Mouse (Mus musculus) brown adipose tissue, adult 24 weeks (tissue): ENCODE results near the gene Celf5. TPM values are rescaled to one million over a fixed set of nuclear protein-coding genes. Genes with fewer than 3 reads are reported as not detected.

Experiments used
- H3K27ac ChIP-seq: fragments of 200-500 bp; replicated peaks from 2 replicates; pipeline ENCODE4 v1.5.1; 2012; ENCODE audit warnings: low read depth, mild to moderate bottlenecking, low read length
- H3K4me1 ChIP-seq: fragments of 200-500 bp; 2 replicates; pipeline ENCODE4 v1.6.1; 2012; ENCODE audit warnings: low read length, mixed read lengths; ENCODE audit not compliant: control insufficient read depth, insufficient read depth, insufficient read length
- H3K4me3 ChIP-seq: fragments of 200-500 bp; 2 replicates; pipeline ENCODE4 v1.5.1; 2012; ENCODE audit warnings: low read depth, mild to moderate bottlenecking, low read length, moderate library complexity; ENCODE audit not compliant: insufficient read depth
- polyA plus RNA-seq: library from polyadenylated mRNA; stranded (reverse); fragments of >200 nt; gene quantifications from 2 replicates; pipeline ENCODE4 v1.2.4, GENCODE M21; 2012; ENCODE audit not compliant: missing spikeins, insufficient read depth, insufficient read length

The Celf5 gene
- polyA plus RNA-seq, 1 experiment: 0.63 TPM

DNA sequence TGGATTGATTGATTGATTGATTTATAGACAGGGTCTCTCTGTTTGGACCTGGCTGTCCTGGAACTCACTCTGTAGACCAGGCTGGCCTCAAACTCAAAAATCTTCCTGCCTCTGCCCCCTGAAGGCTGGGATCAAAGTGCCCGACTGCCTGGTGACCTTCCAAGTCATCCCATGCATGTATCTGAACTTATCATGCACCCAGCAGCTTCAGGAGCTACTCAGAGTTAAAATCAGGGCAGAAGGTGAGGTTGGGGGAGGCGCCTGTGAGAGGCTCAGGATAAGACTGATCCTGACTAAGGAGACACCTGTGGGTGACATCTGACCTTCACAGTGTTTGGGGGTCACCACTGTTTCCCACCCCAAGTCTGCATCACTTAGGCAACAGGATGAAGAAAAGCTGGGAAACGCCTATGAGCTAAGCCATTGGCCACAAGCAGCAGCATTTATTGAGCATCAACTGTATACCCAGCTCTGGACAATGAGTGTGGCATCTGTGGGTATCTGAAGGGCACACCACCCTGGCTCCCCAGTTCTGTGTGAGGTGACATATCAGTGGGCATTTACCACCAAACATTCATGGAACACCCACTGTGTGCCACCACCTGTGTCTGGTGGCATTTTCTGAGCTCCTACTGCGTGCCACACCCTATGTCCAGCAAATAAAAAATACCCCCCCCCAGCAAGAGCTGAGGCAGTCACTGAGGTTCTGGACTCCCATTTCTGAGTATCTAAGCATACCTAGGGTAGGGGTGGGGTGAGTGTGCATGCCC is 58.8 kb downstream of the Celf5 start:
- Histone ChIP-seq H3K4me3 (no peak overlapping the region), H3K4me1 (peaks cover 40% of the 10 kb centered on the region), H3K27ac (peak overlapping the region; percentile 8; the same call in 1 of the 2 replicates)

DNA sequence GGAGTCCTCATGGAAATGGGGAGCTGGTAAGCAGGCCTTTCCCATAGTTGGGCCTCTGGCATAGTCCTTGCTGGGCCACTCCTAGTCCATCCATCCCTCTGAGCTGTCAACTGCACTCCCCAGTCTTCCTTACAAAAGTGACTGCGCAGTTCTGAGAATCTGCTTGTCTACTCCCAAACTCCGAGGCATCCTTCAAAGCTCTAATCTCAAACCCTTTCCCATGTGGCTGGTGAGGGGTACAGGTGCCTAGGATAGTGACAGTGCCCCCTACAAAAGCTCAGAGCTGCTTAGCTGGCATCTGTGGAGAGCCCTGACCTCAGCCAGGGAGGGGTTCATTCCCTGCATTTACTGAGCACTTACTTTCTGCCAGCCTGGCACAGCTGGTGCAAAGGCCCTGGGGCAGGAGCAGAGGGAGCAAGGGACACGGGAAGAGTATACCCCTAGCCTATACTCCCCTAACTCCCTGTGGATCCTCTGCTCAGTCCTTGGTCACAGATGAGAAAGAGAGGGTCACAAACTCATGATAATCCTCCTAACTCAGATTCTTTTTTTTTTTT is 59.8 kb downstream of the Celf5 start:
- H3K27ac ChIP-seq: no peak overlapping the region
- H3K4me1 ChIP-seq: peaks cover 46% of the 10 kb centered on the region
- no peak overlapping the region for H3K4me3 ChIP-seq

DNA sequence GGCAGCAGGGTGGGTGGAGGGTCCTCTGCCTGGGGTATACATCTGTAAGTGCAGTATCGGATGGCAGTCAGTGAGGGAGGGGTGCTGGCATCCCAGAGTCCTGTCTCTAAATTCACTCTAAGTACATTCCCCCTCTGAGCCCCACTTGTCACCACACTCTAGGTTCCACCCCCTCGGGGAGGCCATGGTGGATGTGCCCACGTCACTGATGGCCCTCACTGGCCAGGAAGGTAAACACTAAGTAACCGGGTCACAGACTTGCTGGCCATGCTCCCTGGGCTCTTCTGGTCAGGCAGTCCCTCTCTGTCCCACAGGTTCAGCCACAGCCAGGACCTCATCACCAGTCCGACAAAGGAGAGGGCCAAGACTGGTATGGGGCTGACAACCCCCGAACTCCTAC is 60.3 kb downstream of the Celf5 start:
- no peak overlapping the region for H3K4me3 ChIP-seq
- H3K4me1 ChIP-seq: peaks cover 48% of the 10 kb centered on the region
- no peak overlapping the region for H3K27ac ChIP-seq

DNA sequence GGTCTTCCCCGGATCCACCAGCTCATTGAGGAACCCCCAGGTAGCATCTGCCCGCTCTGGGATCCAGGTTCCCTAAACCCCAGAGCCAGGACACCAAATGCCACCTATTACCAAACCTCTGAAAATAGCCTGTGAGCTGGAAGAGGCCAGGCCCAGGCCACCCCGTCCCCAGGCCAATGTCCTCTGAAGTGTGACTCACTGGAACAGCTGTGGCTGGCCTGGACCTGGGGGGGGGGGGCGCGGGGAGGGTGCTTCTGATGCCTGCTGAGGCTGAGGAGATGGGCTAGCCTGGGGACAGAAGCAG is 60.8 kb downstream of the Celf5 start:
- Histone ChIP-seq H3K4me1 (peaks cover 51% of the 10 kb centered on the region), H3K4me3 (no peak overlapping the region), H3K27ac (no peak overlapping the region)

DNA sequence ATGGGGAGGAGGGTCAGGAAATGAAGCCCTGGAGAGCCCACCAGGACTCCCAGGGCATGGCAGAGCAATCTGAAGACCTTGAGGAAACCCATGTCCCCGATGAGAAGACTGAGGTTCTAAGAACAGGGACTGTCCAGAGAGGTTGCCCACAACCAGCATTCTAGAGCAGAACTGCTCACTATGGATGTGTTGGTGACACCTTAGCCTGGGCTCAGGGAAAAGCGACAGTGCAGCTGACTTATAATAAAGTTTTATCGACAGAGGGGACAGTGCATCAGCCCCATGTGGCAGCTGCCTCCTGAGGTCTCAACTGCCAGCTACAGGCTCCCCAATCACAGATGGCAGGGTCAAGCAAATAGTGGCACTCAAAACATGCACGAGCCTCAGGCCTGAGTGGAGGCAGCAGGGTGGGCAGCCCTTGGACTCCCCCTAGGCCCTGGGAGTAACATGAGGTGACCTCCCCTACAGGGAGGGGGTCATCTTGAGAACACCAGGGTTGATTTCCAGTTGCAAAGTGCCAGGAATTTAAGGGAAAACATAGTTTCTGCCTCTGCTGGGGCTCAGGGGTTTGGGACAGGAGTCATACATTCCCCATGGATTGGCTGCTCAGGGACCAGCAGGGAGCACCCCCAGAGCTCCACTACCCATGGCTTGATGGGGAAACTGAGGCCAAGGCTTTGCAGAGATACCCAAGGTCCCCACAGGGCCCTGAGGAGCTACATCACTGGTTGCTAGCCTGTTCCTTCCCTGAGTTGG is 61.3 kb downstream of the Celf5 start:
- Histone ChIP-seq H3K27ac (no peak overlapping the region), H3K4me1 (peaks cover 53% of the 10 kb centered on the region), H3K4me3 (no peak overlapping the region)

DNA sequence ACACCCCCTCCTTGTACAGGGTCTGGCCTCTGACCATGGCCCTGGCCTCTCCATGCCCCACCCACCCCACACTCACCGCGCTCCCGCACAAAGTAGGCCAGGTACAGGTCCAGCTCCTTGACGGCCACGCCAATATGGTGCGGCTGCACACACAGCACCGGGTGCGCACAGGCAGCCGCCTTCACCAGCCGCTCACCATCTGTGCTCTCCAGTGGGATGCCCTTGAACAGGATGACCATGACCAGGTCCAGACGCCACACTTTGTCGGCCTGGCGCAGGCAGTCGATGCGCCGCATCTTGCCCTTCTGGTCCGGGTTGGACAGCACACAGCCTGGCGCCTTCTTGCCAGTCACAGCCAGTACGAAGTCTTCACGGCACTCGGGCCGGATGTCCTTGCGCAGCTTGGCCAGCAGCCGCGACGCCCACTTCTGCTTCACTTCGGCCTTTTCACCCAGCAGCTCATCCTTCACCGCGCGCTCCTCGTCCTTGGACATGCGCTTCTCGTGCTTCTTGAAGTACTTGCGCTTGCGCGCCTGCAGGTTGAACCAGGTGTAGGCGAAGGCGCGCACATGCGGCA is 62.2 kb downstream of the Celf5 start:
- Histone ChIP-seq H3K27ac (no peak overlapping the region), H3K4me3 (no peak overlapping the region), H3K4me1 (peaks cover 61% of the 10 kb centered on the region)

DNA sequence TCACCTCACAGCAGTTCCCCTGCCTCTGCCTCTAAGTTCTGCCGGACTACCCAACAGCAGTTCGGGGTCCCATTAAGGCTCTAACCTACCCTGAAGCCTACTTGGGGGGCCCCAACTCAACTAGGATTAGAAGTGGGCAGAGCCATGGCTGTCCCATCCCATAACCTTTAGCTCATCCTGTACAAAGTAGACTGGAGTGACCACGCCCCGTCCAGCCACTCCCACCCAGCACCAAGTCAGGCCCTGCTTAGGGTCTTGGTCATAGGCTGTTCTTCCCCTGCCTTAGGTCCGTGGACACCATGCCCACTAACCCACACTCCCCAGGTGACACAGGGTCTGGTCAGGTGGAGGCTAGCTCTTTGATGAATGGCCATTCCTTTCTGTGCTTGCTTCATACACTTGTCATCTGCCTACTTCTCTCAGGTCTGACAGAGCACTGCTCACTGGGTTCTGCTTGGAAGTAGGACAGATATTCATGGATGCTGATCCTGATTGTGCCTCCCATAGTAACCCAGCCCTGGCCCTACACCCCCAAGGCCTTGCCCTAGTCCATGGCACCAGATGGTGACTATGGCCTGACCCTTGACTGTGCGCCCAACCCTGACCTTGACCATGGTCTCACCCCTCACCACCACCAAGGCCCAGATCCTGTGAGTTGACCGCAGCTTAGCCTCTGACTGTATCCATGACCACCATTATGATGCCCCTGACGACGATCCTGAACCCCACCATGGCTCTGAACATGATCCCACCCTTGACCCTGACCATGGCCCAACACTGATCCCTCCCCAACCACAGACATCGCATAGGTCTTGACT is 63.2 kb downstream of the Celf5 start:
- peak overlapping the region; percentile 67 for H3K27ac ChIP-seq
- H3K4me3 ChIP-seq: no peak overlapping the region
- peaks cover 61% of the 10 kb centered on the region for H3K4me1 ChIP-seq

DNA sequence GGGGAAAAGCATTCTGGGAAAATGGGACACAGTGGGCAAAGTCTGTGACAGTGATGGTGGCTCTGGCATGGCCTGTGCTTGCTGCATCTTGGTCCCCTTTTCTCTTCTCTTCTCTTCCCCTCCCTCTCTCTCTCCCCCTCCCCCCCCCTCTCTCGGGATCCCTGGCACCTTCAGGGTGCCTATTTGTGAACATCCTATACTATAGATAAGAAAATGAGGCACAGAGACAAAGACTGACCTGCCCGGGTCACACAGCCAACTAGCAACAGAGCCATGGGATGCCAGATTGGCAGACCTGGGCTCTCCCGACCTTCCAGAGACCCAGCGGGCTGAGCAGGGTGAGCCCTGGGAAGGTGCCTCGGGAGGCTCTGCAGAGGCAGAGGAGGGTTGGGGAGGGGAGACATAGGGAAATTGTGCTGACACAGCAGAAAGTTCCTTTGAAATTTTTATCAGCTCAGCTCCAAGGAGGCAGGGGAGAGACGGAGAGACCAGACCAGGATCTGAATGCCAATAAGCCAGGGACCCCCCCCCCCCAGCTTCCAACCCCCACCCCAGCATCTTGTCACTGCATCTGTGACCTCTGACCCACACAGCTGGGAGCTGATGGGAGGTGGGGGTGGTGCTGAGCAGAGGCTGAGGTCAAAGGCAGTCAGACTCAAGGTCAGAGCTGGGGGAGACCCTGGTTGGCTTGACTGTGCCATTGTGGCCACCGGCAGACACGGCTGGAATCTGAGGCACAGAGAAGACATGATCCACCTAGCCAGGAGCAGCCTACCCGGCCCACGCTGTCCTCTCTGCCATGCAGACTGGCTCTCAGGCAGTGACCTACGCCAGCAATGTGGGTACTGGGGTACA is 64.1 kb downstream of the Celf5 start:
- H3K27ac ChIP-seq: peak overlapping the region; percentile 67
- H3K4me3 ChIP-seq: no peak overlapping the region

DNA sequence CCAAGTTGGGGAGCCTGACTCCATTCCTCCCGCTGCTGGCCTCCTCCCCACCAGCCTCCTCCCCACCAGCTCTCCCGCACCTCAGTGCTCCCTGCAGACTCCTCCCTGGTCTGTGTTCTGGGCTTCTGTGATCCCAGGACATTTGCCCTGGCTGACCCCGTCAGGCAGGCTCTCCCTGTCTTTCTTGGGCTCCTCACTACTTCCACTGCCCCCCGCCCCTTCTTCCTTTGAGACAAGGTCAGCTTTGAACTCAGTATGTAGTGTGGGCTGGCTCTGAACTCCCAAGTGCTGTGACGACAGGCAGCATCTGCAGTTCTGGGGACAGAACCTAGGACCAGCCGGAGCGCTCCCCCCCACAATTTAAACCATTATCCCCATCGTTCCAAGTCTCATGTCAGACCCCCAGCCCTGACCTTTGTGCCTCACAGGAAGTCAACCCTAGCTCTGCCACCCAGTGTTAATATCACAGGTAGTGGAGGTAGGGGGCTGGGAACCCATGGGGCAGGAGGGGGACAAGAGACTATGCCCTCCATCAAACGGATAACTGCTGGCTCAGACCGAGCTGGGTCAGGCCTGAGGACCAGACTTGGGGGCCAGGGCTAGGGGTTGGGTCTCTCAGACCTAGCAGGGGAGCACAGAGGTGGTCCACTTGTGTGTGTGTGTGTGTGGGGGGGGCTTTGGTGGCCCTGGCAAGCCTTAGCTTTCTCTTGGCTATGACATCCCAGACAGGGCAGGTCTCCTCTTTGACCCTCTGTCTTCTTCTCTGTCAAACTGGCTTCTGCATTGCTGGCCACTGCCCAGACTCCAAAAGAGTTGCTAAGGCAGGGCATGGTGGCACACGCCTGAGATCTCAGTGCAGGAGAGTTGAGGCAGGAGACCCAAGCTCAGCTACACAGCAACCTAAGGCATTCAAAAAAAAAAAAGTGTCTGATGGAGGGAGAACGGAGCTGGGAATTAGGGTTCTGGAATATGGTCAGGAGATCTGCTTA is 65.0 kb downstream of the Celf5 start:
- Histone ChIP-seq H3K27ac (peak overlapping the region; percentile 65), H3K4me1 (peaks cover 71% of the 10 kb centered on the region), H3K4me3 (no peak overlapping the region)

More for the DNA sequence above, 64.1 kb downstream of the Celf5 start:
- H3K4me1 ChIP-seq: peaks cover 65% of the 10 kb centered on the region

DNA sequence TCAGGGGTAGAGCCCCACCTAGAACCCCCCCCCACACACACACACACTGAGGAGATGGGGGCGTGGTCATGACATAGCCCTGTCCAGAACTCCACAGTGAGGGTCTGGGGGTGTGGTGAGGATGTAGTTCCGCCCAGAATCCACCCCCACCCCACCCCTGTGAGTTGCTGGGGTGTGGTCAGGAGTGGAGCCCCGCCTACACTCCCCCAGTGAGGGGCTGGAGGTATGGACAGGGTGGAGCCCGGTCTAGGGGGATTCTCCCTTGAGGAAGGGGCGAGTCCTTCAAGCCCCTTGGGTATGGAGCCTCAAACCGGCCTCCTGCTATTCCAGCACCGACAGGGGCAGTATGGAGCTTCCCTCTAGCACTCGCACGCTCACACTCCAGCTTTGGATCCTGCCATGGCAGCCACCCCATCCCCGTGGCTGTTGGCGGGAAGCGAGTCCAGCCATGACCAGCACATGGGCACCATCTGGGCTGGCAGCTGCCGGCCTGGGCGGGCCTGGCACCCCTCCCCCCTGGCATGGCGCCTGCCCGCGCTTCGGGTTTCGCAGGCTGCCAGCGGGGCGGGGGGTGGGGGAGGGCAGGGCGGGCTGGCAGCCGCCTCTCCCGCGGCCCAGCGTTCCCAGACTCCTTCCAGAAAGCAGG is 65.8 kb downstream of the Celf5 start:
- peaks cover 73% of the 10 kb centered on the region for H3K4me1 ChIP-seq
- H3K27ac ChIP-seq: peak overlapping the region; percentile 37; the same call in 1 of the 2 replicates
- no peak overlapping the region; the same call in 1 of the 2 replicates for H3K4me3 ChIP-seq

DNA sequence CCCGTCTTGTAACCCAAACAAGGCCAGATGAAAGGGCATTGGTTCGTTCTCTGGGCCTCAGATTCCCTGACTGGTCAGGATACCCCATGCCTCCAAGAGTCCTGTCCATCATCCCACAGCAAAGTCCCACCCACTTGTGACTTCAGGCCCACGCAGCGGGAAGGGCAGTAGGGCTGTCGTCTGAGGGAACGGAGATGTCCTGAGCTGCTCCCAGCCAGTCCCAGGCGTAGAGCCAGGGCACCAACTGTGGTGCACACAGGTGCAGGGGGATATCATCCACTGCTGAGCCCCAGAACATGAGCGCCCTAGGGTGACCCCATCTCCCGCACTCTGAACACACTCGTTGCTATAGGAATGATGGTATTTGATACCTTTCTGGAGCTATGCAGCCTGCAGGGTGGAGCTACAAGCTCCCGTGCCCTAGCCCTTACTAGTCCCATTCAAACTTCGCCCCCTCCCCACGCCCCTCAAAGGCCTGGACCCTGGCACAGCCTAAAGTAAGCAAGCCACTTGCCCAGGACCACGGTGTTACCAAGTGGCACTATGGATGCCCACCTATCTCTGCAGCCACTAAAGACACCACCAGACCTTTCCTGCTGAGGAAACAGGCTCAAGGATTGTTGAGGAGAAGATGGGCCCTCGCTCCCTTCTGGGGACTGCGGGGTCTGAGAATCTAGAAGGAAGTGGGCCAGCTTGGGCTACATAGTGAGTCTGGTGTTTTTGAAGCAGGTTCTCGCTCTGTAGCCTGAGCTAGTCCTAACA is 66.8 kb downstream of the Celf5 start:
- Histone ChIP-seq H3K27ac (peak overlapping the region; percentile 74), H3K4me1 (peaks cover 70% of the 10 kb centered on the region), H3K4me3 (no peak overlapping the region)

DNA sequence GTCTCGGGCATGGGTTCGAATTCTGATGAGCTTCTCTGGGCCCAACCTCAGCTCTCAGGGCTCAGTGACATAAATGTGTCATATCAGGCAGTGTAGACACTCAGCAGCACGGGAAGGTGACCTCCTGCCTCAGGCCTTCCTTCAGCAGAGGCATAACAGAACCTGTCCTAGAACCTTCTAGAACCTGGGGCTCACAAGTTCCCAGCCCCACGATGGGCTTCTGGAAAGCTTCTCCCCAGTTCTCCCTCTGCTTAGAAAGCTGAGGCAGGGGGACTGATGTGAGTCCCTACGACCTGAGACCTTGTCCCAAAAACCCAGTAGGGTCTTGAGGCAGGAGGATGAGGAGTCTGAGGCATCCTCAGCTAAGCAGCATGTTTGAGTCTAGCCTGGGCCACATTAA is 67.4 kb downstream of the Celf5 start:
- H3K4me3 ChIP-seq: no peak overlapping the region
- H3K4me1 ChIP-seq: peaks cover 73% of the 10 kb centered on the region
- H3K27ac ChIP-seq: peak overlapping the region; percentile 74
